Mouse (Mus musculus): Measurements from ENCODE around the gene Loxl1. TPM values are rescaled to one million over a fixed set of nuclear protein-coding genes. Genes with fewer than 3 reads are reported as not detected.

The Loxl1 gene
- polyA plus RNA-seq (2014; fragmentation: Illumina TruSeq; extraction: RNeasy Lipid Tissue Mini Kit (QIAGEN cat#74804); ENCODE audit: low read depth, low replicate concordance) = 1.6 TPM

DNA sequence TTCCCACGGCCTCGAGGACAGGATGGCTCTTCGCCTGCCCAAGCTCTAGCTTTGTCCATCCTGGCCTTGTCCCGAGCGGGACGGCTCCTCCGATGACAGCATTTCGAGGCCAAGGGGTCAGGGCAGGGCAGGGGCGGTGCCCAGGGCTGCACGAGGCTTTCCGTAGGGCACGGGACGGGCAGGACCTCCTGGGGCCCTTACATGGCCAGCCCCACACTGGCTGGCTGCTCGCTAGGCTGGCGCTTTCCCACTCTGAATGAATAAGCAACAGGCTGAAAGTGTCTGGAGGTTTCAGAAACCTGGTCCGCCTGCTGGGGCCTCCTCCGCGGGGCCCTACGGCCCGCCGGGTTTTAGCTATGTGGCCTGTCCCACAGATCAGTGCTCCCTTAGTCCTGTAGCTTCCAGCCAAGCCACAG is at the start of gene Loxl1:
Gene Loxl1, minus strand, starts transcription at position 243 of the 416 bp plus-strand sequence.

GRCm38 (mm10) chr9:58253033-58253804 is 59.8 kb downstream of the Loxl1 start, which contains the start of gene Stoml1:
Gene Stoml1, plus strand, starts transcription at chr9:58253164.

DNA sequence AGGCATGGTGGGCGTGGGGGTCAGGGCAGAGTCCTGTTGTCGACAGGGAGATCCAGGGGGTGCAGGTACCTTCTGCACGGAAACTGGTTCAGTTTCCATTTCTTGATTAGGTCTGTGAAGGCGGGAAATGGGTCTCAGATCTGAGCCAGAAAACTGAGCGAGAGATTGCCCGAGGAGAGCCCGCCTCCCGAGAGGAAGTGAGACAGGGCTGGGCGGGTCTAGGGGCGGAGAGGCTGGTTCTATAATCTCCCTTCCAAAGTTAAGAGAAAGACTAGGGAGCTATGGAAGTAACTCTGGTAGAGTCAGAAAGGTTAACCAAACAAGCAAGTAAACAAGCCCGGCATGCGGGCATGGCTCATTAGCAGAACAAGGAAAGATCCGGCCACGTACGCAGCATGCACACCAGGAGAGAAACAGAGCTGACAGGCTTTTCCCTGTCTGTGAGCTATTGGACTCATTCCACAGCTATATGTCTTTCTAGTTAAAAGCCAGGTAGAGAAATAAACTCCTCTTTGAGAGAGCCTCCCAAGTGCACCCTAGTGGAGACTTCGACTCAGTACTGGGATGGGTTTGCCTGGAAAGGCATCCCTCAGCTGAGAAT is 63.3 kb downstream of the Loxl1 start, which contains the start of gene Pml:
Gene Pml, minus strand, starts transcription at position 195 of the 601 bp plus-strand sequence.

Other genes starting within 250 kb of the Loxl1 start
- 0.24 TPM for gene Stra6, start 249.4 kb downstream of the Loxl1 start, polyA plus RNA-seq (2014; fragmentation: Illumina TruSeq; extraction: RNeasy Lipid Tissue Mini Kit (QIAGEN cat#74804); ENCODE audit: low read depth, low replicate concordance)
- not detected for gene Ccdc33, start 194.4 kb downstream of the Loxl1 start, polyA plus RNA-seq (2014; fragmentation: Illumina TruSeq; extraction: RNeasy Lipid Tissue Mini Kit (QIAGEN cat#74804); ENCODE audit: low read depth, low replicate concordance)
- 1.5 TPM for gene Islr, start 108.9 kb downstream of the Loxl1 start, polyA plus RNA-seq (2014; fragmentation: Illumina TruSeq; extraction: RNeasy Lipid Tissue Mini Kit (QIAGEN cat#74804); ENCODE audit: low read depth, low replicate concordance)
- gene Islr2, start 108.9 kb downstream of the Loxl1 start, polyA plus RNA-seq (2014; fragmentation: Illumina TruSeq; extraction: RNeasy Lipid Tissue Mini Kit (QIAGEN cat#74804); ENCODE audit: low read depth, low replicate concordance) = not detected
- 2.6 TPM for gene Pml, start 63.4 kb downstream of the Loxl1 start, polyA plus RNA-seq (2014; fragmentation: Illumina TruSeq; extraction: RNeasy Lipid Tissue Mini Kit (QIAGEN cat#74804); ENCODE audit: low read depth, low replicate concordance)
- gene Stoml1, start 60.0 kb downstream of the Loxl1 start, polyA plus RNA-seq (2014; fragmentation: Illumina TruSeq; extraction: RNeasy Lipid Tissue Mini Kit (QIAGEN cat#74804); ENCODE audit: low read depth, low replicate concordance) = 7.3 TPM
- gene Tbc1d21, start 57.3 kb upstream of the Loxl1 start, polyA plus RNA-seq (2014; fragmentation: Illumina TruSeq; extraction: RNeasy Lipid Tissue Mini Kit (QIAGEN cat#74804); ENCODE audit: low read depth, low replicate concordance) = not detected
- gene Insyn1, start 175.4 kb upstream of the Loxl1 start, polyA plus RNA-seq (2014; fragmentation: Illumina TruSeq; extraction: RNeasy Lipid Tissue Mini Kit (QIAGEN cat#74804); ENCODE audit: low read depth, low replicate concordance) = not detected
- gene Cd276, start 242.3 kb upstream of the Loxl1 start, polyA plus RNA-seq (2014; fragmentation: Illumina TruSeq; extraction: RNeasy Lipid Tissue Mini Kit (QIAGEN cat#74804); ENCODE audit: low read depth, low replicate concordance) = 0.32 TPM